Mouse (Mus musculus) erythroblast, adult 5-6 weeks (primary cell): ENCODE measurements around the gene Lrrc8b. TPM values are rescaled to one million over a fixed set of nuclear protein-coding genes. Genes with fewer than 3 reads are reported as not detected.

Experiments used
- total RNA-seq, 2 experiments: library from RNA; stranded (forward) in 1 of 2; stranded (reverse) in 1 of 2; fragments of 150-400 nt in 1 of 2; fragments of 200-764, 138-1000 nt in 1 of 2; gene quantifications; 2 replicates each; pipeline versions ENCODE4 v1.2.3 to v1.2.4; 2015 to 2017; ENCODE audit warnings: low replicate concordance in 2 of 2

The Lrrc8b gene
- total RNA-seq, 2 experiments from 2014 or later, result 1.2 to 4.0 TPM

Other genes with a start within 250 kb of the Lrrc8b start
- not detected in 2 replicates for gene Gbp10, start 176.2 kb upstream of the Lrrc8b start, total RNA-seq (2015; ENCODE audit: low replicate concordance)
- gene Gbp10, start 176.2 kb upstream of the Lrrc8b start, total RNA-seq (2017; ENCODE audit: low replicate concordance), result not detected in 2 replicates
- not detected in 2 replicates for gene Gm43302, start 122.1 kb upstream of the Lrrc8b start, total RNA-seq (2015; ENCODE audit: low replicate concordance)
- gene Gm43302, start 122.1 kb upstream of the Lrrc8b start, total RNA-seq (2017; ENCODE audit: low replicate concordance), result not detected in 2 replicates
- gene Gbp6, start 122.1 kb upstream of the Lrrc8b start, total RNA-seq (2015; ENCODE audit: low replicate concordance), result 0.21 TPM in 1 of 2 replicates, not detected in the other
- gene Gbp6, start 122.1 kb upstream of the Lrrc8b start, total RNA-seq (2017; ENCODE audit: low replicate concordance), result 1.3 TPM in 2 replicates
- gene Lrrc8c, start 103.6 kb downstream of the Lrrc8b start, total RNA-seq (2015; ENCODE audit: low replicate concordance), result 16.7 and 24.6 TPM in 2 replicates
- 5.9 and 9.4 TPM in 2 replicates for gene Lrrc8c, start 103.6 kb downstream of the Lrrc8b start, total RNA-seq (2017; ENCODE audit: low replicate concordance)